Mouse (Mus musculus) myocyte (in vitro differentiated cells): ENCODE measurements around the gene Rbm38.

Experiments used
- CEBPB ChIP-seq: IDR thresholded peaks from 2 replicates; pipeline ENCODE4 v1.6.1; 2011; ENCODE audit warnings: mild to moderate bottlenecking, moderate library complexity; ENCODE audit not compliant: poor library complexity, insufficient read depth, severe bottlenecking
- E2F4 ChIP-seq: IDR thresholded peaks from one replicate; pipeline ENCODE4 v1.6.1; 2011; ENCODE audit warnings: mild to moderate bottlenecking, control low read depth, moderate library complexity; ENCODE audit not compliant: insufficient read depth
- MAX ChIP-seq: IDR thresholded peaks from one replicate; pipeline ENCODE4 v1.6.1; 2011; ENCODE audit warnings: low read depth, mild to moderate bottlenecking, control low read depth
- MYOD1 ChIP-seq, 3 experiments: IDR thresholded peaks; one replicate each; pipeline ENCODE4 v1.6.1; 2011; ENCODE audit warnings: control low read depth in 2 of 3, low read depth in 2 of 3, mild to moderate bottlenecking in 2 of 3, moderate library complexity in 1 of 3; ENCODE audit not compliant: insufficient read length in 2 of 3, control insufficient read depth in 1 of 3
- MYOG ChIP-seq, 3 experiments: IDR thresholded peaks; one replicate each; pipeline ENCODE4 v1.6.1; 2011; ENCODE audit warnings: control low read depth in 2 of 3, low read depth in 2 of 3, mild to moderate bottlenecking in 2 of 3; ENCODE audit not compliant: insufficient read length in 2 of 3, control insufficient read depth in 1 of 3, insufficient read depth in 1 of 3
- POLR2A ChIP-seq: IDR thresholded peaks from one replicate; pipeline ENCODE4 v1.6.1; 2011; ENCODE audit warnings: low read depth, mild to moderate bottlenecking, control low read depth, moderate library complexity; ENCODE audit not compliant: insufficient read length
- POLR2AphosphoS2 ChIP-seq: IDR thresholded peaks from one replicate; pipeline ENCODE4 v1.6.1; 2011; ENCODE audit warnings: low read depth, control low read depth; ENCODE audit not compliant: insufficient read length
- REST ChIP-seq: IDR thresholded peaks from one replicate; pipeline ENCODE4 v1.6.1; 2011; ENCODE audit warnings: mild to moderate bottlenecking, control low read depth, moderate library complexity; ENCODE audit not compliant: insufficient read depth, insufficient read length
- SRF ChIP-seq: IDR thresholded peaks from one replicate; pipeline ENCODE4 v1.6.1; 2011; ENCODE audit warnings: low read depth; ENCODE audit not compliant: control insufficient read depth, insufficient read length
- TCF12 ChIP-seq: IDR thresholded peaks from one replicate; pipeline ENCODE4 v1.6.1; 2011; ENCODE audit warnings: mild to moderate bottlenecking, control low read depth; ENCODE audit not compliant: poor library complexity, insufficient read depth, severe bottlenecking
- TCF3 ChIP-seq: IDR thresholded peaks from one replicate; pipeline ENCODE4 v1.6.1; 2011; ENCODE audit warnings: low read depth, control low read depth; ENCODE audit not compliant: insufficient read length
- USF1 ChIP-seq: IDR thresholded peaks from one replicate; pipeline ENCODE4 v1.6.1; 2011; ENCODE audit warnings: low read depth, mild to moderate bottlenecking, control low read depth, moderate library complexity

- TF ChIP-seq POLR2A (no peak), POLR2AphosphoS2 (no peak), CEBPB (no peak), MAX (no peak), MYOD1 (IDR thresholded peaks at IDR 0.05; ENCODE audit: control insufficient read depth in 1 of 3, insufficient read length in 2 of 3, low read depth in 2 of 3) (no peak), E2F4 (no peak), TCF12 (no peak), USF1 (no peak), MYOG (IDR thresholded peaks at IDR 0.05; ENCODE audit: control insufficient read depth in 1 of 3, insufficient read depth in 1 of 3, insufficient read length in 2 of 3, low read depth in 2 of 3) (no peak), TCF3 (no peak), REST (no peak), SRF (no peak)
These were observed 43.5 kb upstream of the Rbm38 start for GRCm38 (mm10) chr2:172976661-172977238.
